Mouse (Mus musculus): ENCODE data around the gene Pcp4l1. TPM values are rescaled to one million over a fixed set of nuclear protein-coding genes. Genes with fewer than 3 reads are reported as not detected.

Gene Pcp4l1
- total and polyA plus RNA-seq, 2 experiments from 2014 or later = 23.5 to 53.6 TPM

DNA sequence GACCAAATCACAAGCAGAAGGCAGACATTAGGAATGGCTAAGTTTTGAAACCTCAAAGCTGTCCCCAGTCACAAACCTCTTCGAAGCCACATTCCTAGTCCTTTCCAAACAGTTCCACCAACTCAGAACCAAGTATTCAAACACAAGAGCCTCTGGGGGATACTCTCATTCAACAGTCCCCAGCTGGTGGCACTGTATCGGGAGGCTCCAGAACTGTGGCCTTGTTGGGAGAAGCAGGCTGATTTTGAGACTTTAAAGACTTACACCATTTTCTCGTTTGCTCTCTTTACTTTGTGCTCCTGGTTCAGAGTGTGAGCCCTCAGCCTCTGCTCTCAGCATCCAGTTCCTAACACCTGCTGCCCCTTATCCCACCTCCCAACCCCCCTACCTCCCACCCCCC is 13.0 kb downstream of the Pcp4l1 start:
- H3K4me2 ChIP-seq (ENCODE audit: low read depth, low read length) = no peak overlapping the region
- DNase-seq (ENCODE audit: low spot score) = no peak
- H3K4me3 ChIP-seq (ENCODE audit: low read length) = no peak overlapping the region
- no peak for ATAC-seq
- WGBS = 79% methylated on average over 3 of the region's 3 CpGs
- peaks cover 1% of the 10 kb centered on the region; the same call in 1 of the 2 replicates for H3K4me1 ChIP-seq (ENCODE audit: insufficient read depth, low read length)
- no peak for TF ChIP-seq CTCF (IDR thresholded peaks at IDR 0.05; ENCODE audit: low read depth)
- H3K36me3 ChIP-seq (ENCODE audit: insufficient read depth, low read length) = no peaks in the 10 kb centered on the region
- no peaks in the 10 kb centered on the region for H3K27me3 ChIP-seq (ENCODE audit: insufficient read depth, low read length)
- no peak overlapping the region for H3K9ac ChIP-seq (replicated peaks; ENCODE audit: low read length)
- H3K9me3 ChIP-seq (ENCODE audit: low read length) = no peaks in the 10 kb centered on the region
- no peak overlapping the region for H3K27ac ChIP-seq

DNA sequence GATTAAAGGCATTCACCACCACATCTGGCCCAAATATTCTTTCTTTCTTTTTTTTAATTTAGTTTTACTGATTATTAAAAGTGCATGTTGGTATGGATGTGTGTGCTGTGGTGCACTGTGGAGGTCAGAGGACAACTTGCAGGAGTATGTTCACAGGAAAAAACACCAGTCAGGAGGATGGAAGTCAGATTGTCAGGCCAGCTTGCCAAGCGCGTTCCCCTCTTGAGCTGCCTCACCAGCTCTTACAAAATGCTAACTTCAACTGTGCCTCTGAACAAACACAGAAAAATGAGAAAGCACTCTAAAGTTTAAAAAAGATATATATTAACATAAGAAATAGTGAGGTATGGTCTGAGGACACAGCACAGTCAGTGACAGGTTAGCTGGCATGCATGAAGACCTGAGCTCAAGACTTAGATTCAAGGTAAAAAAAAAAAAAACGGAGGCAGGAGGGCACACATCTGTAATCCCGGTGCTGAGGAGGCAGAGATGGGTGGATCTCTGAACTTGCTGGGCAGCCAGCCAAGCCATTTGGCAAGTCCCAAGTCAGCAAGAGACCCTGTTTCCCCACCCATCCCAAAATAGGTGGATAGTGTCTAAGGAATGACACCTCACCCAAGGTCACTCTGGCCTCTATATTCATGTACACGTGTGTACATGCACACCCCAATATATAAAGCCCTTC is 16.4 kb downstream of the Pcp4l1 start:
- H3K9ac ChIP-seq (replicated peaks; ENCODE audit: low read length) = no peak overlapping the region
- no peak overlapping the region for H3K4me2 ChIP-seq (ENCODE audit: low read depth, low read length)

DNA sequence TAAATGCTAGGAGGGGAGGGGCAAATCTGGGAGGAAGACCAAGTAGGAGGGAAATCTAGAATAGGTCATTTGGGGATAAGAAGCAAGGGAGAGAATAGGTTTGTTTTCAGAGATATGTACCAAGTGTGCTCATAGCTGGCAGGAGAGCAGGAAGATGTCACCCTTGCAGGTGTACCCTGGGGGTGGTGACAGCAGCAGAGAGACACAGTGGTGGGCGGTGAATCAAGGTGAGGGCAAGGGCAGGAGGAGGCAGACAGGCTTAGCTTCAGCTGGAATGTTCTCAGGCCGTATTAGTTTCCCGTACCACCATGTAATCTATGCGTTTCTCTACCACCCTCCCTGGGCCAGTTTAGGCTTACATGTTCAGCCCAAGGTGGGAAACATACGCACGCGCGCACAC is 23.3 kb downstream of the Pcp4l1 start:
- Histone ChIP-seq H3K9me3 (ENCODE audit: low read length) (no peaks in the 10 kb centered on the region), H3K4me3 (ENCODE audit: low read length) (no peak overlapping the region), H3K36me3 (ENCODE audit: insufficient read depth, low read length) (no peaks in the 10 kb centered on the region), H3K27me3 (ENCODE audit: insufficient read depth, low read length) (no peaks in the 10 kb centered on the region), H3K9ac (replicated peaks; ENCODE audit: low read length) (no peak overlapping the region), H3K4me1 (ENCODE audit: insufficient read depth, low read length) (no peaks in the 10 kb centered on the region), H3K4me2 (ENCODE audit: low read depth, low read length) (no peak overlapping the region), H3K27ac (no peak overlapping the region)
- 99% methylated on average over 8 of the region's 8 CpGs for WGBS
- no peak for TF ChIP-seq CTCF (IDR thresholded peaks at IDR 0.05; ENCODE audit: low read depth)
- ATAC-seq (no peak), DNase-seq (ENCODE audit: low spot score) (no peak)

More for the DNA sequence above, 16.4 kb downstream of the Pcp4l1 start:
- WGBS = 79% methylated on average over 5 of the region's 5 CpGs
- DNase-seq (ENCODE audit: low spot score) (no peak), ATAC-seq (no peak)
- Histone ChIP-seq H3K27ac (no peak overlapping the region), H3K36me3 (ENCODE audit: insufficient read depth, low read length) (no peaks in the 10 kb centered on the region), H3K9me3 (ENCODE audit: low read length) (no peaks in the 10 kb centered on the region), H3K4me3 (ENCODE audit: low read length) (no peak overlapping the region), H3K4me1 (ENCODE audit: insufficient read depth, low read length) (no peaks in the 10 kb centered on the region), H3K27me3 (ENCODE audit: insufficient read depth, low read length) (no peaks in the 10 kb centered on the region)
- no peak for TF ChIP-seq CTCF (IDR thresholded peaks at IDR 0.05; ENCODE audit: low read depth)

DNA sequence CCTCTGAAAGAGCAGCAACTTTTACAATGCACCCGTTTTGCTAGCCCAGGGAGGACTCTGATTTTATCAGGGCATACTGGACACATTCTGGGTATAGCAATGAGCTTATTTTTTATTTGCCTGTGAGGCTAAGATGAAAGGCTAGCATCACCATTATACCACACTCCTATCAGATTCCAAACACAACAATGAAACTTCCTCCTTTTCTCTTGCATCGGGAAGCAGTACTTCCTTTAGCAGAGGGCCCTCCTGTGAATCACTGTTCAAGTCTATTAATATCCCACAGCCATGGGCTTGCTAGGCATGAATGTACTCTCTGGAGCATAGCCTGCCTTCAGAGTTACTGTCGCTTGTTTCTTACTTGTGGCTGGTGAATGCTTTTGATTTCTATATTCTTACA is 24.9 kb downstream of the Pcp4l1 start:
- ATAC-seq (no peak), DNase-seq (ENCODE audit: low spot score) (no peak)
- no peak for TF ChIP-seq CTCF (IDR thresholded peaks at IDR 0.05; ENCODE audit: low read depth)
- Histone ChIP-seq H3K36me3 (ENCODE audit: insufficient read depth, low read length) (no peaks in the 10 kb centered on the region), H3K27me3 (ENCODE audit: insufficient read depth, low read length) (no peaks in the 10 kb centered on the region), H3K27ac (no peak overlapping the region), H3K9ac (replicated peaks; ENCODE audit: low read length) (no peak overlapping the region), H3K4me3 (ENCODE audit: low read length) (no peak overlapping the region), H3K4me2 (ENCODE audit: low read depth, low read length) (no peak overlapping the region), H3K4me1 (ENCODE audit: insufficient read depth, low read length) (no peaks in the 10 kb centered on the region), H3K9me3 (ENCODE audit: low read length) (no peaks in the 10 kb centered on the region)
- 59% methylated on average over 3 of the region's 3 CpGs for WGBS

DNA sequence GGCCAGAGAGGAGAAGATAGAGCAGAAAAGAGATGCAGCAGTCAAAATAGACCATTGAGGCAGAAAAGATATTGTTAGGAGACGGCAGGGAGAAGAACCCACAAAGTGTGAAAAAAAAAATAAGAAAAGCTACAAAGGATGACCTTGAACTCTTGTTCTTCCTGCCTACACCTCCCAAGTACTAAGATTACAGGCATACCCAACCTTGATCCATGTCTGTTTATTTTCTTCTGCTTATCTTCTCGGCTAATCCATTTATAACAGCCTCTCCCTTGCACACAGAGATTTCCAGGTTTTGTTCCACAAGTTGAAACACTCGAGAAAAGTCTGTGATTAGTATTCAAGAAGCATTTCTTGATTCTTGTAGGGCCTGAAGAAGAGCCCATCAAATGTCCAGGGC is 26.2 kb downstream of the Pcp4l1 start:
- DNase-seq (ENCODE audit: low spot score) = no peak
- no peaks in the 10 kb centered on the region for H3K9me3 ChIP-seq (ENCODE audit: low read length)
- 73% methylated on average over 3 of the region's 3 CpGs for WGBS
- H3K4me3 ChIP-seq (ENCODE audit: low read length) = no peak overlapping the region
- no peak for ATAC-seq
- H3K27me3 ChIP-seq (ENCODE audit: insufficient read depth, low read length) = no peaks in the 10 kb centered on the region
- H3K9ac ChIP-seq (replicated peaks; ENCODE audit: low read length) = no peak overlapping the region
- H3K4me1 ChIP-seq (ENCODE audit: insufficient read depth, low read length) = no peaks in the 10 kb centered on the region
- H3K36me3 ChIP-seq (ENCODE audit: insufficient read depth, low read length) = no peaks in the 10 kb centered on the region
- TF ChIP-seq CTCF (IDR thresholded peaks at IDR 0.05; ENCODE audit: low read depth) = no peak
- H3K4me2 ChIP-seq (ENCODE audit: low read depth, low read length) = no peak overlapping the region
- no peak overlapping the region for H3K27ac ChIP-seq

DNA sequence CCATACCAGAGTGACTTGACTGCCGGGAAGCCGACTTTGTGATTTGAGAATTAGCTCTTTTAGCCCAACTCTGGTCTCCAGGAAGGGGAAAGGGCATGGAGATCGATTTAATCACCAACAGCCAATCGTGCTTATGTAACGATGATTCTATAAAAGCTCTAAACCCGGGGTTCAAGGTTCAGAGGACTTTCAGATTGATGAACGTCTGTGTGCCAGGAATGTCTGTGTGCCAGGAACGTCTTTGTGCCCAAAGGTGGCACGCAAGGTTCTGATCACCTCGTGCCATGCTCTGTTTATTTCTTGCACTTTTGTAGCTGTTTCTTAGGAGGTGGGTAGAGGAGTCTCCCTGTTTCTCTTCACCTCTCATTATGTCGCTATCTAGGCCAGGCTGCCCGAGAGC is 27.2 kb downstream of the Pcp4l1 start:
- Histone ChIP-seq H3K36me3 (ENCODE audit: insufficient read depth, low read length) (no peaks in the 10 kb centered on the region), H3K4me2 (ENCODE audit: low read depth, low read length) (no peak overlapping the region), H3K27me3 (ENCODE audit: insufficient read depth, low read length) (no peaks in the 10 kb centered on the region), H3K27ac (no peak overlapping the region), H3K4me3 (ENCODE audit: low read length) (no peak overlapping the region), H3K9me3 (ENCODE audit: low read length) (no peaks in the 10 kb centered on the region), H3K4me1 (ENCODE audit: insufficient read depth, low read length) (no peaks in the 10 kb centered on the region), H3K9ac (replicated peaks; ENCODE audit: low read length) (no peak overlapping the region)
- ATAC-seq = no peak
- WGBS = 90% methylated on average over 12 of the region's 12 CpGs
- no peak for DNase-seq (ENCODE audit: low spot score)
- no peak for TF ChIP-seq CTCF (IDR thresholded peaks at IDR 0.05; ENCODE audit: low read depth)

DNA sequence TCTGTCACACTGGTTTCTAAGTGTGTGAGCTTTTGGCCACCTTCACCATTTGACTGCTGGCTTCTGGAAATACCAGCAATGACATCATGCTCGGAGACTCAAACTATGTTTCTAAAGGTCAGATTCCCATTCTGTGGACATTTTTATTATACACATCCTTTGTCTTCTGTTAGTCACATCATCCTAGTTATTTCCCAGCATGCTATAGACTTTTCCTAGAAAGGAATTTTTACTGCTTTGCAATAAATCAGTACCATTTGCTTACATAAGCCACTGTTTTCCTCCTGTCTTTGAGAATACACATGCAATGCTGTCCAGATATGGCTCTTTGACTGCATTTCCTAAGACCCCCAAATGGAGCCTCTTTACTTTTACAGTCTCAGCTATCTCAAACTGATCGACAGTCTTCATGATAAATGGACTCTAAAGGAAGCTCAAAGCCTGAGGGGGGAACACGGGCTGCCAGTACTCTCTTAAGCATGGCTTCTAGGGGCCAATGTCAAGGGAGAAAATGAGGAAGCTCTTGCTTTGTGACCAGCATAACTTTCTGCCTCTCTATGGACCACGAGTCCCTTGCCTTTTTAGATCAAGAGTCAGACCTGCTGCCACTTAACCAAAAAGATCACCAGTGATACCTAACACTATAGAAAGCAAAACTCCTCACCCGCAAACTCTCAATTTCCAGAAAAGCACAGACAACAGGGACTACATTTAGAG is 30.3 kb downstream of the Pcp4l1 start:
- Histone ChIP-seq H3K9me3 (ENCODE audit: low read length) (no peaks in the 10 kb centered on the region), H3K36me3 (ENCODE audit: insufficient read depth, low read length) (no peaks in the 10 kb centered on the region), H3K27me3 (ENCODE audit: insufficient read depth, low read length) (no peaks in the 10 kb centered on the region), H3K4me2 (ENCODE audit: low read depth, low read length) (no peak overlapping the region), H3K27ac (no peak overlapping the region), H3K9ac (replicated peaks; ENCODE audit: low read length) (no peak overlapping the region), H3K4me3 (ENCODE audit: low read length) (no peak overlapping the region), H3K4me1 (ENCODE audit: insufficient read depth, low read length) (no peaks in the 10 kb centered on the region)
- ATAC-seq (no peak), DNase-seq (ENCODE audit: low spot score) (no peak)
- WGBS = 80% methylated on average over 5 of the region's 5 CpGs
- no peak for TF ChIP-seq CTCF (IDR thresholded peaks at IDR 0.05; ENCODE audit: low read depth)

Data from hindbrain, postnatal 0 days (tissue).